Mouse (Mus musculus) embryonic stem cell, embryonic (primary cell): ENCODE measurements around the gene Strap.

ENCODE experiments used
- CTCF ChIA-PET, 4 experiments: fragments of 300-600 bp in 2 of 4; fragments of 350-600 bp in 2 of 4; sonication (Branson Sonifier 250); formaldehyde crosslinking; loops; one replicate each; lab custom pipeline; 2022; ENCODE audit warnings: inconsistent platforms in 2 of 4; lab: Charles Lee
- POLR2A ChIA-PET, 4 experiments: fragments of 300-600 bp in 2 of 4; fragments of 350-600 bp in 2 of 4; sonication (Branson Sonifier 250); formaldehyde crosslinking; loops; one replicate each; lab custom pipeline; 2022; ENCODE audit warnings: antibody characterized with exemption in 4 of 4, inconsistent platforms in 1 of 4; lab: Charles Lee

Gene Strap

GRCm38 (mm10) chr6:137712654-137713309, 22.1 kb upstream of the Strap start:
- ChIA-PET CTCF (interaction anchor here in 2 of 4 experiments (0.6 to 0.9 kb wide), 3 partner anchors 45 to 425 kb away, joined by 4 read pairs; no protein-coding TSS in a partner anchor), POLR2A (interaction anchor here in 1 of 4 experiments (0.6 to 1.0 kb wide), 3 partner anchors 10 to 379 kb away, joined by 3 read pairs; no protein-coding TSS in a partner anchor)

DNA sequence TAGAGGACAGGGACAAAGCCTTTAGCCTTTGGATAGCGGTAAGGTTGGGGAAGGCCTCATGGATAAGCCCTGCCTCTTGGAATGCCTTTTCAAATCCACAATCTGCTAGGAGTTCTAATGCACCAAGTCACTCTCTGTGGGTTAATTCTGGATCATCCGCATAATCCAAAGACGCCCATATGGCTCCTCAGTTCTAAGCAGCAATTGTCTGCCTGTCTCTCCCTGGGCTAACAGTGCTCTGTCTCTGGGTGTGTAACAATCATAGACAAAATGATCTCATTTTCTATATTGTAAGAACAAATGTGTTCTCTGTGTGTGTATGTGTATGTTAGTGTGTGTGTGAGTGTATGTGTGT, 21.6 kb upstream of the Strap start:
- ChIA-PET CTCF (no interaction called here), POLR2A (interaction anchor here in 1 of 4 experiments (1.0 kb wide), 1 partner anchor 9 kb away, joined by 3 read pairs; no protein-coding TSS in a partner anchor)

- POLR2A ChIA-PET = interaction anchor here in 2 of 4 experiments (1.0 to 1.8 kb wide), 6 partner anchors 10 to 213 kb away, joined by 3 to 5 read pairs (median 4); no protein-coding TSS in a partner anchor
- CTCF ChIA-PET = no interaction called here
Observed at GRCm38 (mm10) chr6:137716802-137717201, 18.1 kb upstream of the Strap start.

GRCm38 (mm10) chr6:137722220-137722931, 12.5 kb upstream of the Strap start:
- POLR2A ChIA-PET = interaction anchor here in 3 of 4 experiments (0.7 to 2.4 kb wide), 19 partner anchors 9 to 919 kb away, joined by 3 to 12 read pairs (median 3); partner anchors contain the start of gene Strap (in 1 of the 3)
- CTCF ChIA-PET = interaction anchor here (0.5 to 1.5 kb wide), 7 partner anchors 24 to 742 kb away, joined by 3 to 10 read pairs (median 3); no protein-coding TSS in a partner anchor

DNA sequence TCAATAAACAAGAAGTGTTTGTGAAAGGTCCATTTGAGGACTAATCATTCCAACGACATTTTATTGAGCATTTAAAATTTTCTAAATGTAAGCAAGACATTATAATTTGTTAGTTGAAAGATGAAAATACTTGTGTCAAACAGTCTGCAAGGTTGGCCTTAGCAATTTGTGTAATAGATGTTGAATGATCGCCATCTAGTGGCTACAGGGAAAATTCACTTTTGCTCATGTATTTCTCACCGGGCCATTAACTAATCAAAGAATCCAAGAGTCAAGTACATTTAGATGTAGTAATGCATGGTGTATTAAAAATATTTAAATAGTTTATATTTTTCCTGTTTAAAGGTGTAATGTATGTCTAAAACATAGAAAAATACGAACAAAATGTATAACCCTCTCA, 11.0 kb upstream of the Strap start:
- ChIA-PET POLR2A (interaction anchor here in 1 of 4 experiments (1.6 to 2.4 kb wide), 2 partner anchors 10 to 12 kb away, joined by 5 read pairs; partner anchors contain the start of gene Strap), CTCF (interaction anchor here in 2 of 4 experiments (0.5 to 2.0 kb wide), 2 partner anchors 268 kb away, joined by 3 to 4 read pairs; no protein-coding TSS in a partner anchor)

- ChIA-PET POLR2A (interaction anchor here in 3 of 4 experiments (0.5 to 3.7 kb wide), 17 partner anchors 9 to 564 kb away, joined by 3 to 23 read pairs (median 4); partner anchors contain the start of genes Dera (in 2 of the 3) and Rerg (in 2 of the 3)), CTCF (interaction anchor here in 2 of 4 experiments (0.6 to 0.9 kb wide), 2 partner anchors 303 to 323 kb away, joined by 3 read pairs; no protein-coding TSS in a partner anchor)
Observed at GRCm38 (mm10) chr6:137734460-137734845, 425 bp upstream of the Strap start.

DNA sequence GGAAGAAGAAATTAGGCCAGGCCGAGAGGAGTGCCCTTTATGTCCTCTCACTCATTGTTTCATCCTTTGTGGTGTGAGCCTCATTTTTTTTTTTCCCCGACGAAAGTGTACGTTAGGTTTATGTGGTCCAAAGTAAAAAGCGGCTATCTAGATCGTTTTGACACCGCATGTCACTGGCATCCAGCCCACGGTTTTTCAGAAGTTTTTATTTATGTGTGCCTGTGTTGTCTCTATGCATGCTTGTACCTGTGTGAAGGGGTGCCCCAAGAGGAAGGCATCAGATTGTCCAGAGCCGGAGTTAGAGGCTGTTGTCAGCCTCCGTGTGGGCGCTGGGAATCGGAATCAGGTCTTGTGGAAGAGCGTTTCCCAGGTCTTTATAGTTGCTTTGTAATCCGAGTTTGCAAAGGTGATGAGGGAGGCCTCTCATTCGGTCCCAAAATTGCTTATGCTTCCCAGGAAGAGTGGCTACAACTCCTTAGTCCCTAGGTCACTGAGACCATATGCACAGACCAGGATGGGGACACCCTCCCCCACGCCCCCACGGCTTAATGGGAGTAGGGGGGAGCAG, 877 bp downstream of the Strap start:
- CTCF ChIA-PET = no interaction called here
- POLR2A ChIA-PET = interaction anchor here in 2 of 4 experiments (0.6 to 3.7 kb wide), 9 partner anchors 11 to 566 kb away, joined by 3 to 23 read pairs (median 5); partner anchors contain the start of genes Dera (in 1 of the 2) and Rerg (in 1 of the 2)

DNA sequence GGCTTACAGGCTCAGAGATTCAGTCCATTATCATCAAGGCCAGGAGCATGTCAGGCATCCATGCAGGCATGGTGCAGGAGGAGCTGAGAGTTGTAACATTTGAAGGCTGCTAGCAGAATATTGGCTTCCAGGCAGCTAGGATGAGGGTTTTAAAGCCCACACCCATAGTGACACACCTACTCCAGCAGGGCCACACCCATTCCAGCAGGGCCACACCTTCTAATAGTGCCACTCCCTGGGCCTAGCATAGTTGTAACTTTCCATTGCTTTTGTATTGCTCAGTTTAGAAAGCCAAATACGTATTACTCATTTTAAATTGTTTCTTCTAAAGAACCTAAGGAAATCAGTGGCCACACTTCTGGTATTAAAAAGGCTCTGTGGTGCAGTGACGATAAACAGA, 6.1 kb downstream of the Strap start:
- ChIA-PET CTCF (interaction anchor here in 1 of 4 experiments (1.4 kb wide), 1 partner anchor 9 kb away, joined by 4 read pairs; no protein-coding TSS in a partner anchor), POLR2A (interaction anchor here in 2 of 4 experiments (0.8 to 10.1 kb wide), 4 partner anchors 13 to 937 kb away, joined by 3 to 87 read pairs (median 3); partner anchors contain the start of genes Hist4h4 (in 2 of the 2) and Dera (in 1 of the 2))

GRCm38 (mm10) chr6:137744700-137745099, 9.8 kb downstream of the Strap start:
- CTCF ChIA-PET = no interaction called here
- POLR2A ChIA-PET = interaction anchor here in 2 of 4 experiments (1.2 to 10.1 kb wide), 2 partner anchors 9 to 10 kb away, joined by 4 to 87 read pairs; partner anchors contain the start of gene Dera (in 1 of the 2)

- ChIA-PET CTCF (interaction anchor here (0.5 to 2.1 kb wide), 12 partner anchors 9 to 573 kb away, joined by 3 to 6 read pairs (median 3); no protein-coding TSS in a partner anchor), POLR2A (interaction anchor here (0.7 to 3.2 kb wide), 13 partner anchors 9 to 244 kb away, joined by 3 to 23 read pairs (median 5); partner anchors contain the start of gene Strap (in 2 of the 4))
Observed at GRCm38 (mm10) chr6:137747174-137747928, 12.5 kb downstream of the Strap start.

DNA sequence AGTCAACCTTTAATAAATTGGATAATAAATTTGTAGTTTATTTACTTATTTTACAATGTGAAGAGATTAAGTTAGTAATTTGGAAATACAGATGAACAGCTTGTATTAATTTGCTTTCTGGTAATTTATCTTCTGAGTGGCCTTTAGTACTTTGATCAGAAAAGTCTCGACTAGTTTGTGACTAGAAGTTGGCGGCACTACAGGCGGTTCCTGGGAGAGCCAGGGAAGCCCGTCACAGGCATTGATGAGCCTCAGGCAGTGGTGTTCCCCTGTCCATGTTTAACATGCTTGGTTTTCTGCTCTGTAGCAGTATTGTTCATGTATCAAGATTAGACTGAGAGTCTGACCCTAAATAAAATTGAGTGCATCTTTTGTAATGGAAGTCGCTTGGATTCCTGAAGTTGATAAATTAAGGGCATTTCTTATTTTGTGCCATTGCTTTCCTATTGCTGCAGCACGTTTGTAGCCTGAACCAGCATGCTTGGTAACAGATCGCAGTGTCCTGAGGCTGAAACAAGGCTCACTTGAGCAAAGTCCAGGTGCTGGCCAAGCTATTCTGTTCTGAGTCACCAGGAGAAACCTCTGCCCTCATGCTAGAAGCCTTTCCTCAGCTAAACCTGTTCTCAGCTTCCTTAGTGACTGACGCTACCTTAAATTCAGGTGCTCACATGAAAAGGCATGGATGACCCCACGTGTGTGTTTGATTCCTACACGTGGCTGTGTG, 16.8 kb downstream of the Strap start:
- POLR2A ChIA-PET = interaction anchor here in 2 of 4 experiments (0.6 to 5.5 kb wide), 4 partner anchors 10 to 1663 kb away, joined by 3 to 87 read pairs (median 4); no protein-coding TSS in a partner anchor
- CTCF ChIA-PET = no interaction called here

GRCm38 (mm10) chr6:137752275-137752655, 17.4 kb downstream of the Strap start:
- CTCF ChIA-PET = no interaction called here
- POLR2A ChIA-PET = interaction anchor here in 1 of 4 experiments (1.1 to 5.5 kb wide), 3 partner anchors 10 to 20 kb away, joined by 3 to 87 read pairs (median 3); no protein-coding TSS in a partner anchor

GRCm38 (mm10) chr6:137754056-137754856, 19.4 kb downstream of the Strap start, which contains the start of gene Dera:
Gene Dera, plus strand, starts transcription at chr6:137754546.
- ChIA-PET POLR2A (interaction anchor here (0.5 to 5.5 kb wide), 17 partner anchors 9 to 945 kb away, joined by 3 to 87 read pairs (median 5); partner anchors contain the start of gene Strap (in 2 of the 4)), CTCF (interaction anchor here in 1 of 4 experiments (0.9 kb wide), 2 partner anchors 236 to 396 kb away, joined by 3 read pairs; no protein-coding TSS in a partner anchor)

DNA sequence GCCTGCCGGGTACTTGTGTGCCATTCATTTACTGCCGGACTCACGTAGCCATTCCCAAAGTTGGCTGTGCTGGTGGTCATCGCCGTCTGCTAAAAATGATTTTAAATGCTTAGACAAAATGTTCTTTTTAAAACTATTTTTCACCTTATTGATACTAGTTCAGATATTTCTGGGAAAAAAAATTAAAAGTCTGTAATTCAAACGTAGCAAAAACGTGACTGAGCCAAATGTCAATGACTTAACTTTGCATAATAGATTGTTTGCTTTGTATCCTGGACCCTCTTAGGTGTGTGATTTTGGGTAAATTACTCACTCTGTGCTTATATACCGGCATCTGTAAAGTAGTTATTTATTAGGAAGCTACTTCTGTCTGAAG, 20.0 kb downstream of the Strap start:
- POLR2A ChIA-PET = interaction anchor here in 2 of 4 experiments (0.5 to 5.5 kb wide), 13 partner anchors 11 to 946 kb away, joined by 3 to 87 read pairs (median 5); partner anchors contain the start of gene Strap (in 2 of the 2)
- CTCF ChIA-PET = interaction anchor here in 1 of 4 experiments (0.9 kb wide), 1 partner anchor 395 kb away, joined by 3 read pairs; no protein-coding TSS in a partner anchor

DNA sequence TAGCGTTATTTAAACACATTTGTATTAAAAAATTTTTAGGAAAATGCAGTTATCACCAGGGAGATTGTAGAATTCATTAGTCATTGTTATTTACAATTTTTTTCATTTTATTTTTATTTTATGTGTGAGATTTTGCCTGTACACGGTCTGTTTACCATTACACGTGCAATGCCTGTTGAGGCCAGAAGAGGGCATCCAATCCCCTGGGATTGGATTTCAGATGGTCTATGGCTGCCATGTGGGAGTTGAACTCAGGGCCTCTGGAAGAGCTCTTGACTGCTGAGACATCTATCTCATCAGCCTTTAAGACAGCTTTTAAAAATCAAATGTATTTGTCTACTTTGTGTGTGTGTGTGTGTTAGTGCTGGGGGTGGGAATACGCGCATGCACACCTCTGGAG, 21.4 kb downstream of the Strap start:
- ChIA-PET POLR2A (interaction anchor here in 3 of 4 experiments (0.6 to 5.5 kb wide), 4 partner anchors 9 to 388 kb away, joined by 3 to 87 read pairs (median 4); no protein-coding TSS in a partner anchor), CTCF (interaction anchor here in 3 of 4 experiments (0.5 to 2.0 kb wide), 9 partner anchors 9 to 1291 kb away, joined by 3 to 6 read pairs (median 3); no protein-coding TSS in a partner anchor)
